Mouse (Mus musculus) cerebellum, adult 2 months (tissue): ENCODE data around the gene Tnfsf13.

Experiments used
- CTCF ChIP-seq: fragments of 200-500 bp; IDR thresholded peaks from 2 replicates; pipeline ENCODE4 v1.5.1; 2011; ENCODE audit warnings: low read depth, mild to moderate bottlenecking, control low read depth, low read length, moderate library complexity, borderline replicate concordance; ENCODE audit not compliant: insufficient read depth
- POLR2A ChIP-seq: fragments of 200-500 bp; IDR thresholded peaks from 2 replicates; pipeline ENCODE4 v1.6.1; 2011; ENCODE audit warnings: low read length, control low read depth, borderline replicate concordance; ENCODE audit not compliant: insufficient read depth

- TF ChIP-seq CTCF (peak; percentile 93), POLR2A (no peak)
These were observed 2.6 kb downstream of the Tnfsf13 start for GRCm38 (mm10) chr11:69682840-69683533.
